Mouse (Mus musculus) right cerebral cortex, postnatal 10 days (tissue): ENCODE measurements at regions not wholly inside any gene's neighbourhood (a gene's known extent, or its start where the extent isn't known, plus 50 kb on each side); places are given as distances from the start of the nearest gene placed in this dataset.

Experiments used
- DNase-seq, 2 experiments: peaks; one replicate each; pipeline ENCODE4 v3.0.0; 2021; ENCODE audit warnings: low spot score in 2 of 2

- DNase-seq: no peak
These were observed 131.8 kb downstream of the Tshz3 start for GRCm38 (mm10) chr7:36829710-36830109.

GRCm38 (mm10) chr7:36830155-36830554 lies 132.2 kb downstream of the Tshz3 start:
- no peak for DNase-seq

- no peak for DNase-seq
These were observed 150.4 kb downstream of the Tshz3 start for GRCm38 (mm10) chr7:36848279-36848678.

GRCm38 (mm10) chr7:36851275-36851889 lies 153.5 kb downstream of the Tshz3 start:
- DNase-seq: no peak

GRCm38 (mm10) chr7:36854308-36854707 lies 156.4 kb downstream of the Tshz3 start:
- DNase-seq: no peak

GRCm38 (mm10) chr7:36859428-36859827 lies 161.5 kb downstream of the Tshz3 start:
- no peak for DNase-seq

- DNase-seq: peak; percentile 55 to 69
These were observed 164.6 kb downstream of the Tshz3 start for GRCm38 (mm10) chr7:36862481-36862880.

GRCm38 (mm10) chr7:36863745-36864144 lies 165.8 kb downstream of the Tshz3 start:
- no peak for DNase-seq

- no peak for DNase-seq
These were observed 166.8 kb downstream of the Tshz3 start for GRCm38 (mm10) chr7:36864675-36865074.

- peak; percentile 65 to 84 for DNase-seq
These were observed 168.7 kb downstream of the Tshz3 start for GRCm38 (mm10) chr7:36866602-36867001.

- DNase-seq: no peak
These were observed 176.1 kb downstream of the Tshz3 start for GRCm38 (mm10) chr7:36874004-36874403.

- DNase-seq: no peak
These were observed 179.8 kb downstream of the Tshz3 start for GRCm38 (mm10) chr7:36877686-36878085.

- peak; percentile 30 to 36 for DNase-seq
These were observed 195.0 kb downstream of the Tshz3 start for GRCm38 (mm10) chr7:36892776-36893500.

GRCm38 (mm10) chr7:36896339-36896738 lies 198.4 kb downstream of the Tshz3 start:
- peak in 1 of 2 experiments; percentile 28 for DNase-seq

- no peak for DNase-seq
These were observed 203.6 kb downstream of the Tshz3 start for GRCm38 (mm10) chr7:36901537-36901936.

- no peak for DNase-seq
These were observed 215.4 kb downstream of the Tshz3 start for GRCm38 (mm10) chr7:36913304-36913703.

GRCm38 (mm10) chr7:36914261-36914660 lies 216.3 kb downstream of the Tshz3 start:
- DNase-seq: peak; percentile 31 to 34

GRCm38 (mm10) chr7:36915171-36915570 lies 217.3 kb downstream of the Tshz3 start:
- no peak for DNase-seq

- no peak for DNase-seq
These were observed 219.1 kb downstream of the Tshz3 start for GRCm38 (mm10) chr7:36917011-36917410.

- no peak for DNase-seq
These were observed 221.5 kb downstream of the Tshz3 start for GRCm38 (mm10) chr7:36919413-36919812.

GRCm38 (mm10) chr7:36921003-36921402 lies 223.1 kb downstream of the Tshz3 start:
- DNase-seq: no peak

- DNase-seq: no peak
These were observed 235.6 kb downstream of the Tshz3 start for GRCm38 (mm10) chr7:36933490-36933889.

- peak; percentile 35 to 44 for DNase-seq
These were observed 237.1 kb downstream of the Tshz3 start for GRCm38 (mm10) chr7:36934792-36935555.
